ENCODE assay signal across 8 mouse cellular contexts in the genomic region with DNA sequence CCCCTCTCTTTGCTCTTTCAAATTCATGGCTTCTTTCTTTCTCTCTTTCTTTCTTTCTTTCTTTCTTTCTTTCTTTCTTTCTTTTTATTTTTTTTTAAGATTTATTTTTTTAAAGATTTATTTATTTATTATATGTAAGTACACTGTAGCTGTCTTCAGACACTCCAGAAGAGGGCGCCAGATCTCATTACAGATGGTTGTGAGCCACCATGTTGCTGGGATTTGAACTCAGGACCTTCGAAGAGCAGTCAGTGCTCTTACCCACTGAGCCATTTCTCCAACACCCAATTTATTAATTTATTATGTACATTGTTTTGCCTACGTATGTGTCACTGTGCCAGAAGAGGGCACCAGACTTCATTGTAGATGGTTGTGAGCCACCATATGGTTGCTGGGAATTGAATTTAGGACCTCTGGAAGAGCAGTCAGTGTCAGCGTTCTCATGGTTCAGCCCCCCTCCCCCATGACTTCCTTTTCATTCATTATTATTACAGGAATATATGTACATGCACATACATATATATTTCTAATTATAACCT. TPM values are rescaled to one million over a fixed set of nuclear protein-coding genes. Genes with fewer than 3 reads are reported as not detected.
A peak's percentile ranks its signal among the peaks of the same experiment; 100 is the strongest.
DNase-seq lines count a peak whose midpoint lies in the region; ATAC-seq and TF ChIP-seq lines count a peak whose summit lies in the region.
"Not testable (repeated sequence)": the region's sequence is repeated elsewhere in the genome, so short reads cannot be mapped to it uniquely, and the experiment has no call there.

No protein-coding gene starts in this region.

- not testable (repeated sequence) for H3K9ac ChIP-seq in heart, adult 2 months (ENCODE audit: low read depth, low read length); kidney, postnatal 0 days (ENCODE audit: low read depth, low read length); liver, embryonic 14.5 days (replicated peaks); lung, postnatal 0 days (replicated peaks; ENCODE audit: low read depth)

- H3K27ac ChIP-seq in heart, adult 2 months; kidney, postnatal 0 days; liver, embryonic 14.5 days; lung, postnatal 0 days (ENCODE audit: low read length): not testable (repeated sequence)

- H3K36me3 ChIP-seq in heart, adult 2 months (ENCODE audit: control insufficient read depth, insufficient read depth, low read length); kidney, postnatal 0 days (ENCODE audit: insufficient read depth, low read length); liver, embryonic 14.5 days (replicated peaks; ENCODE audit: control insufficient read depth, insufficient read depth, low read depth); lung, postnatal 0 days (ENCODE audit: insufficient read depth, low read length): not testable (repeated sequence)

- peak; percentile 64 for TF ChIP-seq CTCF in Patski (IDR thresholded peaks at IDR 0.05)
- TF ChIP-seq CTCF in heart, adult 2 months (IDR thresholded peaks at IDR 0.05), result peak; percentile 60
- TF ChIP-seq CTCF in kidney, postnatal 0 days (IDR thresholded peaks at IDR 0.05; ENCODE audit: low read depth), result 0 out of 2 replicates have a peak, but pooled peaks have one; percentile 22
- peak; percentile 34; the same call in 1 of the 2 replicates for TF ChIP-seq CTCF in liver, embryonic 14.5 days (IDR thresholded peaks at IDR 0.05; ENCODE audit: low read depth)
- peak; percentile 13 for TF ChIP-seq CTCF in lung, postnatal 0 days (IDR thresholded peaks at IDR 0.05)

- WGBS in heart, adult 2 months, result 72% methylated on average over 4 of the region's 4 CpGs
- WGBS in kidney, postnatal 0 days, result 76% methylated on average over 4 of the region's 4 CpGs
- 58% methylated on average over 4 of the region's 4 CpGs for WGBS in liver, embryonic 14.5 days (ENCODE audit: insufficient replicate concordance)
- 66% methylated on average over 4 of the region's 4 CpGs for WGBS in lung, postnatal 0 days

- POLR2A ChIA-PET in Patski (lab: Charles Lee), result interaction anchor here (1.9 to 3.1 kb wide), 2 partner anchors 46 to 47 kb away, joined by 11 to 17 read pairs; a partner anchor contains a TSS

- CTCF ChIA-PET in Patski (lab: Charles Lee), result not testable (repeated sequence)

- H3K4me3 ChIP-seq in heart, adult 2 months; kidney, postnatal 0 days (replicated peaks; ENCODE audit: low read depth, low read length); liver, embryonic 14.5 days (ENCODE audit: insufficient read depth in 1 of 2, low read depth in 2 of 2, low read length in 2 of 2); lung, postnatal 0 days (ENCODE audit: low read depth, low read length): not testable (repeated sequence)

- H3K4me2 ChIP-seq in kidney, postnatal 0 days (ENCODE audit: low read length); liver, embryonic 14.5 days (ENCODE audit: low read depth); lung, postnatal 0 days (replicated peaks; ENCODE audit: low read depth, low read length): not testable (repeated sequence)

- not testable (repeated sequence) for TF ChIP-seq POLR2A in heart, adult 2 months (IDR thresholded peaks at IDR 0.05; ENCODE audit: insufficient read depth, low read depth, low read length)

- H3K79me2 ChIP-seq in heart, adult 2 months (replicated peaks; ENCODE audit: control insufficient read depth, insufficient read depth, low read length), result not testable (repeated sequence)

- not testable (repeated sequence) for ATAC-seq in Patski; kidney, postnatal 0 days (replicated peaks; ENCODE audit: low FRiP score, low read depth); liver, embryonic 14.5 days (ENCODE audit: insufficient read depth); lung, postnatal 0 days

- H3K9me3 ChIP-seq in kidney, postnatal 0 days (replicated peaks; ENCODE audit: low read length); liver, embryonic 14.5 days (ENCODE audit: control insufficient read depth, low read length); lung, postnatal 0 days (ENCODE audit: low read length): not testable (repeated sequence)

- not testable (repeated sequence) for H3K27me3 ChIP-seq in Patski; heart, adult 2 months (ENCODE audit: control insufficient read depth, insufficient read depth, low read length); kidney, postnatal 0 days (ENCODE audit: insufficient read depth, low read length); liver, embryonic 14.5 days (ENCODE audit: control insufficient read depth, insufficient read depth, low read length); lung, postnatal 0 days (replicated peaks; ENCODE audit: insufficient read depth, low read length)

- intact Hi-C loops in heart, adult 2 months (cut with DNase I), result not testable (repeated sequence)

- peak; percentile 42 for DNase-seq in A20 (ENCODE audit: low read depth, low spot score)
- DNase-seq in CD4-positive, CD25-positive, alpha-beta regulatory T cell, adult 2 months (ENCODE audit: low read depth, low spot score), result peak; percentile 27
- DNase-seq in Patski (ENCODE audit: low read depth, low spot score); heart, adult 2 months; kidney, postnatal 0 days (ENCODE audit: low spot score); liver, embryonic 14.5 days (ENCODE audit: low read depth in 3 of 3, low spot score in 3 of 3); lung, postnatal 0 days (ENCODE audit: low spot score): not testable (repeated sequence)
- peak; percentile 18 for DNase-seq in retina, postnatal 1 day

- not testable (repeated sequence) for H3K4me1 ChIP-seq in heart, adult 2 months (ENCODE audit: control insufficient read depth, insufficient read depth, low read length); kidney, postnatal 0 days (replicated peaks; ENCODE audit: insufficient read depth, low read length); lung, postnatal 0 days (ENCODE audit: insufficient read depth, low read depth, low read length)
- peaks cover 9 to 21% of the 10 kb centered on the region in 2 experiments for H3K4me1 ChIP-seq in liver, embryonic 14.5 days (replicated peaks; ENCODE audit: control insufficient read depth in 2 of 2, insufficient read depth in 2 of 2, low read length in 1 of 2)

- in situ Hi-C loops in Patski (cut with MboI; ENCODE audit: low pct_unique_long_range_greater_than_20kb), result not testable (repeated sequence)

- TF ChIP-seq EP300 in heart, adult 2 months (IDR thresholded peaks at IDR 0.05; ENCODE audit: insufficient read depth, low read depth, low read length); liver, embryonic 14.5 days (IDR thresholded peaks at IDR 0.05; ENCODE audit: low read depth); lung, postnatal 0 days (IDR thresholded peaks at IDR 0.05): not testable (repeated sequence)

RNA-seq across cellular contexts. Expression of a gene that starts 1.9 kb away (rescaled TPM):
- 36.5 TPM for polyA plus RNA-seq in Patski (2021)
- 1 to 10 TPM; 5.5 to 5.8 TPM for total RNA-seq in heart, adult 2 months (2021)
- 13.0 and 19.2 TPM in 2 replicates for polyA plus RNA-seq in heart, adult 2 months (2012; rRNA removed)
- polyA plus RNA-seq in kidney, postnatal 0 days (2015; fragmentation: Nextera tagmentation; extraction: Ambion mirVana), result 49.7 and 50.5 TPM in 2 replicates
- 9.7 and 15.6 TPM in 2 replicates for polyA plus RNA-seq in liver, embryonic 14.5 days (2012; rRNA removed)
- polyA plus RNA-seq in liver, embryonic 14.5 days (2014; fragmentation: Nextera tagmentation; extraction: Ambion mirVana), result 13.2 and 16.9 TPM in 2 replicates
- 43.0 and 44.5 TPM in 2 replicates for polyA plus RNA-seq in lung, postnatal 0 days (2015; fragmentation: Nextera tagmentation; extraction: Ambion mirVana)

RNA-seq across cellular contexts. Expression of a gene that starts 19.1 kb away (rescaled TPM):
- polyA plus RNA-seq in Patski (2021), result 40.0 TPM
- total RNA-seq in heart, adult 2 months (2021), result 10 to 100 TPM; 11.3 TPM
- 24.3 and 32.2 TPM in 2 replicates for polyA plus RNA-seq in heart, adult 2 months (2012; rRNA removed)
- 17.2 and 18.6 TPM in 2 replicates for polyA plus RNA-seq in kidney, postnatal 0 days (2015; fragmentation: Nextera tagmentation; extraction: Ambion mirVana)
- 9.5 and 11.8 TPM in 2 replicates for polyA plus RNA-seq in liver, embryonic 14.5 days (2012; rRNA removed)
- polyA plus RNA-seq in liver, embryonic 14.5 days (2014; fragmentation: Nextera tagmentation; extraction: Ambion mirVana), result 11.0 and 12.9 TPM in 2 replicates
- 42.3 and 48.1 TPM in 2 replicates for polyA plus RNA-seq in lung, postnatal 0 days (2015; fragmentation: Nextera tagmentation; extraction: Ambion mirVana)

RNA-seq across cellular contexts. Expression of a gene that starts 19.3 kb away (rescaled TPM):
- 50.3 TPM for polyA plus RNA-seq in Patski (2021)
- 1 to 10 TPM; 1.9 to 2.7 TPM for total RNA-seq in heart, adult 2 months (2021)
- polyA plus RNA-seq in heart, adult 2 months (2012; rRNA removed), result 6.2 and 6.7 TPM in 2 replicates
- polyA plus RNA-seq in kidney, postnatal 0 days (2015; fragmentation: Nextera tagmentation; extraction: Ambion mirVana), result 35.0 and 37.4 TPM in 2 replicates
- 7.5 and 8.3 TPM in 2 replicates for polyA plus RNA-seq in liver, embryonic 14.5 days (2012; rRNA removed)
- polyA plus RNA-seq in liver, embryonic 14.5 days (2014; fragmentation: Nextera tagmentation; extraction: Ambion mirVana), result 11.5 and 12.6 TPM in 2 replicates
- 19.4 and 21.6 TPM in 2 replicates for polyA plus RNA-seq in lung, postnatal 0 days (2015; fragmentation: Nextera tagmentation; extraction: Ambion mirVana)

RNA-seq across cellular contexts. Expression of a gene that starts 32.0 kb away (rescaled TPM):
- 81.9 TPM for polyA plus RNA-seq in Patski (2021)
- 10 to 100 TPM; 65.5 to 77.9 TPM for total RNA-seq in heart, adult 2 months (2021)
- polyA plus RNA-seq in heart, adult 2 months (2012; rRNA removed), result 45.7 and 74.6 TPM in 2 replicates
- 55.3 and 57.4 TPM in 2 replicates for polyA plus RNA-seq in kidney, postnatal 0 days (2015; fragmentation: Nextera tagmentation; extraction: Ambion mirVana)
- 16.8 and 20.5 TPM in 2 replicates for polyA plus RNA-seq in liver, embryonic 14.5 days (2012; rRNA removed)
- polyA plus RNA-seq in liver, embryonic 14.5 days (2014; fragmentation: Nextera tagmentation; extraction: Ambion mirVana), result 26.9 and 31.0 TPM in 2 replicates
- polyA plus RNA-seq in lung, postnatal 0 days (2015; fragmentation: Nextera tagmentation; extraction: Ambion mirVana), result 46.4 and 49.8 TPM in 2 replicates

RNA-seq across cellular contexts. Expression of a gene that starts 32.8 kb away (rescaled TPM):
- polyA plus RNA-seq in Patski (2021), result 71.9 TPM
- total RNA-seq in heart, adult 2 months (2021), result 10 to 100 TPM; 23.8 to 25.2 TPM
- 20.6 and 37.7 TPM in 2 replicates for polyA plus RNA-seq in heart, adult 2 months (2012; rRNA removed)
- polyA plus RNA-seq in kidney, postnatal 0 days (2015; fragmentation: Nextera tagmentation; extraction: Ambion mirVana), result 33.3 and 34.2 TPM in 2 replicates
- 16.2 and 22.9 TPM in 2 replicates for polyA plus RNA-seq in liver, embryonic 14.5 days (2012; rRNA removed)
- polyA plus RNA-seq in liver, embryonic 14.5 days (2014; fragmentation: Nextera tagmentation; extraction: Ambion mirVana), result 12.8 and 14.1 TPM in 2 replicates
- 19.8 and 20.0 TPM in 2 replicates for polyA plus RNA-seq in lung, postnatal 0 days (2015; fragmentation: Nextera tagmentation; extraction: Ambion mirVana)

Comparison
In these comparisons a context has a peak if more than half of its experiments do, and no peak if none do; other contexts are left out.
1. CTCF ChIP-seq: peak in every context shown above with its lines; median percentile 64 in Patski; 60 in heart, adult 2 months; 34 in liver, embryonic 14.5 days; 22 in kidney, postnatal 0 days; 13 in lung, postnatal 0 days.